Mouse (Mus musculus) cortical plate, adult 2 months (tissue): ENCODE data around the gene Actl6b. TPM values are rescaled to one million over a fixed set of nuclear protein-coding genes. Genes with fewer than 3 reads are reported as not detected.
A peak's percentile ranks its signal among the peaks of the same experiment; 100 is the strongest.

Source experiments
- H3K27ac ChIP-seq: fragments of 200-500 bp; 2 replicates; pipeline ENCODE4 v1.5.1; 2012; ENCODE audit warnings: low read length, control low read depth, inconsistent platforms; ENCODE audit not compliant: insufficient read depth
- H3K4me1 ChIP-seq: fragments of 200-500 bp; 2 replicates; pipeline ENCODE4 v1.6.1; 2011; ENCODE audit warnings: low read length; ENCODE audit not compliant: control insufficient read depth, insufficient read depth
- H3K4me3 ChIP-seq: fragments of 200-500 bp; 2 replicates; pipeline ENCODE4 v1.5.1; 2011; ENCODE audit warnings: mild to moderate bottlenecking, low read length, control low read depth; ENCODE audit not compliant: insufficient read depth
- CTCF ChIP-seq: fragments of 200-500 bp; IDR thresholded peaks from 2 replicates; pipeline ENCODE4 v1.5.1; 2011; ENCODE audit warnings: mild to moderate bottlenecking, control low read depth, low read length; ENCODE audit not compliant: insufficient read depth; ENCODE audit errors: extremely low read depth
- POLR2A ChIP-seq: fragments of 200-500 bp; IDR thresholded peaks from 2 replicates; pipeline ENCODE4 v1.6.1; 2011; ENCODE audit warnings: mild to moderate bottlenecking, low read length, control low read depth; ENCODE audit not compliant: insufficient read depth; ENCODE audit errors: extremely low read depth
- polyA plus RNA-seq: library from polyadenylated mRNA; depleted of rRNA; stranded (reverse); fragments of >200 nt; gene quantifications from 2 replicates; pipeline ENCODE4 v1.2.3, GENCODE M21; 2012

The Actl6b gene
- polyA plus RNA-seq, 1 experiment, result 179 TPM

DNA sequence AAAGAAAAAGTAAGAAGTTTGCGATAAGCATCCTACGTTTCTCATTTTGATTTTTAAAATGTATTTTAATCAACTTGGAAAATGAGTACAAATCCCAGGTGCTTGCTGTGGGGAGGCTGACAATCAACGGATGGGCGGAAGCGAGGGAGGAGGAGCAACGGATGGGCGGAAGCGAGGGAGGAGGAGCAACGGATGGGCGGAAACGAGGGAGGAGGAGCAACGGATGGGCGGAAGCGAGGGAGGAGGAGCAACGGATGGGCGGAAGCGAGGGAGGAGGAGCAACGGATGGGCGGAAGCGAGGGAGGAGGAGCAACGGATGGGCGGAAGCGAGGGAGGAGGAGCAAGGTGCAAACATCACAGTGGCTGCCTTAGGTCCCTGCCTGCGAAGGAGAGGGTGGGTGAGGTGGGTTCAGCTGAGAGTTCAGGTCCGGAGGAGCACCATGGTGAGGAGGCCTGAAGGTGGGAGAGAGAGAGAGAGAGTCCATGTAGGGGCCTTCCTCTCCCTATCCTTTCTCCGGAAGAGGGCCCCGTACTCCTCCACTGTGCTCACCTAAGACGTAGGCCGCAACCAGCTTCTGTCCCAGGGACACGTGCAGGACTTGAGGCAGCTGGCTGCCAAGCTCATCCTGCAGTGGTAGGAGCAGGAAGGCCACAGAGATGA is 43.4 kb downstream of the Actl6b start:
- no peak for TF ChIP-seq CTCF
- no peak for TF ChIP-seq POLR2A

GRCm38 (mm10) chr5:137597625-137598024 is 44.3 kb downstream of the Actl6b start:
- Histone ChIP-seq H3K27ac (no peak overlapping the region), H3K4me3 (no peak overlapping the region), H3K4me1 (peaks cover 4% of the 10 kb centered on the region)
- no peak for TF ChIP-seq CTCF
- TF ChIP-seq POLR2A, result no peak

More for the DNA sequence above, 43.4 kb downstream of the Actl6b start:
- Histone ChIP-seq H3K4me3 (no peak overlapping the region; the same call in 1 of the 2 replicates), H3K27ac (no peak overlapping the region), H3K4me1 (peaks cover 4% of the 10 kb centered on the region)

- no peak overlapping the region for H3K27ac ChIP-seq
- TF ChIP-seq POLR2A (no peak), CTCF (no peak)
- H3K4me1 ChIP-seq, result peaks cover 4% of the 10 kb centered on the region
- no peak overlapping the region for H3K4me3 ChIP-seq
Observed at GRCm38 (mm10) chr5:137598100-137598826, 44.9 kb downstream of the Actl6b start.

- Histone ChIP-seq H3K27ac (no peak overlapping the region), H3K4me3 (peak overlapping the region; percentile 71), H3K4me1 (peaks cover 4% of the 10 kb centered on the region)
- TF ChIP-seq CTCF (no peak), POLR2A (no peak)
Observed at GRCm38 (mm10) chr5:137599600-137599999, 46.3 kb downstream of the Actl6b start.

GRCm38 (mm10) chr5:137600281-137600618 is 46.9 kb downstream of the Actl6b start:
- Histone ChIP-seq H3K4me3 (peak overlapping the region; percentile 71), H3K27ac (no peak overlapping the region), H3K4me1 (peaks cover 4% of the 10 kb centered on the region)
- TF ChIP-seq CTCF (no peak), POLR2A (no peak)

DNA sequence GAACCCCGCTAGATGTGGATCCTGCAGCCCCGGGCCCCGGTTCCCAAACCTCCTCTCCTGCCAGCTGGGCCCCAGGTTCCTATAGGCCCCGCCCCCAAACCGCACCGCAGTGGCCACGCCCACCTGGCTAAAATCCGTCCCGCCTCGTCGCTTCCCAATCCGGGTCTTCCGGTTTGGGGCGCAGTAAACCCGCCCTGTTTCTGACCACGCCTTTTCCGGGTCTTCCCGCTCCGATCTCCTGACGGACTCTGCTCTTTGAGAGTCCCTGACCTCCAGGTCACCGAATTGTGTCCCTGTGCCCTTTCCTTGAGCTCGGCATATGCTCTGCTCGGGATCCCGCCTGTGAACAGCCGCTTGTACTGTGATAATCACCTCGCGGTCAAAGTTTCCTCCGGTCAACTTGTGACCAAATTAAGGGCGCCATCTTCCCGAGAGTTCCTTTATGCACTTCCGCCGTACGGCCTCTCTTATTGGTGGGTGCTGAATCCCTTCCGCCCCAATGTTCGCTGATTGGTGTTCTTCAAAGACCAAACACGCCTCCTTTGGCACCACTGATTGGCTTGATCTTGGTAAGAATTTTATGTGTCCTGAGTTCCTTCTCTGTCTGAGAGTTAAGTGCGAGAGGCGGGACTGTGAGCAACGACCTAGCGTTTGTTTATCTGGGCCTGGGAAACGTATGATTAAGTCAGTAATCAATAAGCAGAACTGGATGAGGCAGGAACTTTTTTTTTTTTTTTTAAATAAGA is 47.5 kb downstream of the Actl6b start, which contains the start of gene Mospd3:
Gene Mospd3 (minus strand): TSS at position 440 of the 746 bp plus-strand sequence.
- TF ChIP-seq POLR2A, result peak; percentile 52; the same call in 1 of the 2 replicates
- no peak for TF ChIP-seq CTCF
- Histone ChIP-seq H3K27ac (peak within 1 kb of the TSS; percentile 58), H3K4me3 (peak within 1 kb of the TSS; percentile 71), H3K4me1 (peaks cover 4% of the 10 kb centered on the region)

DNA sequence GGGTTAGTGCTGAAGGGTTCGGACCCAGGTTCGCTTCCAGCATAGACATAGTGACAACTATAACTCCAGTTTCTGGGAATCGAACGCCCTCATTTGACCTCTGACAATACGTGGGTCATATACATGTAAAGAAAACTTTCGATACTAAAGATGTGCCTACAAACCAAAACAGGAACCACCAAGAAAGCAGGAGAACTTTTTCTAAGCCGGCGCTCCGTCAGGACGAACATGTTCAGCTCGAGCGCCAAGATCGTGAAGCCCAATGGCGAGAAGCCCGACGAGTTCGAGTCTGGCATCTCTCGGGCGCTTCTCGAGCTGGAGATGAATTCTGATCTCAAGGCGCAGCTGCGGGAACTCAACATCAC is 48.0 kb downstream of the Actl6b start:
- TF ChIP-seq CTCF (no peak), POLR2A (no peak)
- Histone ChIP-seq H3K27ac (no peak overlapping the region), H3K4me3 (peak overlapping the region; percentile 71)

DNA sequence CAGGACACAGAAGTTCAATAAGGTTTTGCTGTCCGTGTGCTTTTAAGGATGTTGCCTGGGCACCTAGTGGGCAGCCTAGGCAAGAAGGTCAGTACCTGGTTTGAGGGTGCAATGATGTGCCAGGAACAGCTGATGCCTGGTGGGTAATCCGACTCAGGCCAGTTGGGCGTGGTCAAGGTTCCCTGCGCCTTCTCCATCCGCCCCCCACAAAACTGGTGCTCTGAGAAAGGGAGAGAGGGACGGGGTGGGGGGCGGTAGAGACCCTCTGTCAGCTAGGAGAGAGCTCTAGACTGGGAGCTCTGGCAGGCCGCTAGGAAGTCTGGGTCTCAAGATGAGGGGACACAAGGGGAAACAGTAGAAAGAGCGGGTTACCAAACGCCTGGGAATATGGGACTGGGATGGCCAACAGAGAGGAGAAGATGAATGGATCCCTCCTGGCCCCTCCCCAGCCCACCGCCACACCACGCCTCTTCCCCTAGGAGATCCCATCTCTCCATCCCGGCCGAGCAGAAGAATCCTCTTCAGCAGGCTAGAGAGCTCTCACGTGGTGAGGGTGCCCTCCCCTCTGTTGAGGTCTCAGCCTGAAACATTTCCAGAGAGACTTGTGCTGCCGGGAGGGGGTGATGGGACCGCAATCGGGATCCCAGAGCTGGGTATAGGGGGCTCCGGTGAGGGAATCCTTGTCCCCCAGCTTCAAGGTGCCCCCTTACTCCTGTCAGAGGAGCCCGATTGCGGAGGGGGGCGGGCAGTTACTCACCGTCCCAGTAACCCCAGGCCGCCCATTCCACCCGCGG is 54.7 kb downstream of the Actl6b start:
- H3K4me1 ChIP-seq, result no peaks in the 10 kb centered on the region
- H3K27ac ChIP-seq, result no peak overlapping the region
- H3K4me3 ChIP-seq, result no peak overlapping the region
- TF ChIP-seq CTCF, result no peak
- no peak for TF ChIP-seq POLR2A

More for the DNA sequence above, 48.0 kb downstream of the Actl6b start:
- peaks cover 4% of the 10 kb centered on the region for H3K4me1 ChIP-seq
